In genomic region chr15:62116184-62116583, GRCm38 (mm10) we compare ENCODE assay signal across 18 mouse cellular contexts.
"Had no signal": no experiment of that assay in that cellular context is flagged by ENCODE, and none has a peak within 500 bp of the region (broad histone marks: within the 10 kb centered on the region; RNA-seq: fewer than 3 reads in every experiment).

No protein-coding gene starts in this region.

- DNase-seq: kidney, adult 18-20 months; kidney, adult 9 months; kidney, postnatal 14 days; kidney, postnatal 4 days; liver, embryonic 13.5 days; lung, embryonic 14.5 days; thymus, adult 2 months; thymus, postnatal 14 days; thymus, postnatal 4 days had no signal

- H3K4me3 ChIP-seq: liver, embryonic 13.5 days; midbrain, embryonic 10.5 days; midbrain, embryonic 13.5 days; myocyte; neural tube, embryonic 13.5 days had no signal

- H3K4me1 ChIP-seq: midbrain, embryonic 13.5 days had no signal

- H3K36me3 ChIP-seq: liver, embryonic 13.5 days; midbrain, embryonic 10.5 days; midbrain, embryonic 13.5 days; neural tube, embryonic 13.5 days had no signal

- H3K4me2 ChIP-seq: liver, embryonic 13.5 days; lung, embryonic 14.5 days; midbrain, embryonic 13.5 days; neural tube, embryonic 13.5 days had no signal

- H3K27ac ChIP-seq: macrophage; midbrain, embryonic 10.5 days; midbrain, embryonic 13.5 days; neural tube, embryonic 13.5 days; stomach, postnatal 0 days had no signal

- H3K9me3 ChIP-seq: liver, embryonic 13.5 days; midbrain, embryonic 10.5 days; midbrain, embryonic 13.5 days; neural tube, embryonic 13.5 days had no signal

- H3K27me3 ChIP-seq: liver, embryonic 13.5 days; neural tube, embryonic 13.5 days had no signal

- ATAC-seq: intestine, embryonic 16.5 days; lung, postnatal 0 days; midbrain, embryonic 13.5 days; midbrain, embryonic 16.5 days had no signal

- H3K9ac ChIP-seq: liver, embryonic 13.5 days; lung, embryonic 14.5 days; midbrain, embryonic 13.5 days; neural tube, embryonic 13.5 days had no signal
